Mouse (Mus musculus): ENCODE measurements at regions not wholly inside any gene's neighbourhood (a gene's known extent, or its start where the extent isn't known, plus 50 kb on each side); places are given as distances from the start of the nearest gene placed in this dataset.

- TF ChIP-seq POLR2A (IDR thresholded peaks at IDR 0.05; ENCODE audit: extremely low read depth, insufficient read depth, low read length): no peak
- no peak for TF ChIP-seq CTCF (IDR thresholded peaks at IDR 0.05; ENCODE audit: extremely low read depth, insufficient read depth, low read length)
Measured at GRCm38 (mm10) chr8:41549220-41550094, 132.6 kb upstream of the Frg1 start.
